Mouse (Mus musculus) CH12.LX (cell line): ENCODE results near the gene Nlrp4b.

ENCODE experiments used
- CTCF ChIP-seq, 2 experiments: IDR thresholded peaks in 1 of 2; conservative IDR thresholded peaks in 1 of 2; 2 replicates each; pipeline ENCODE4 v1.5.1; 2011 to 2012; ENCODE audit warnings: low read depth in 2 of 2, low read length in 2 of 2, improper control_type of control experiment in 1 of 2, inconsistent platforms in 1 of 2, mild to moderate bottlenecking in 1 of 2, moderate library complexity in 1 of 2
- JUN ChIP-seq: IDR thresholded peaks from 2 replicates; pipeline ENCODE4 v1.6.1; 2011; ENCODE audit warnings: low read depth, mild to moderate bottlenecking, low read length, improper control_type of control experiment, moderate library complexity; ENCODE audit not compliant: insufficient read depth
- KAT2A ChIP-seq: IDR thresholded peaks from 2 replicates; pipeline ENCODE4 v1.6.1; 2012; ENCODE audit warnings: low read length, improper control_type of control experiment, inconsistent platforms; ENCODE audit not compliant: insufficient replicate concordance
- POLR2A ChIP-seq: IDR thresholded peaks from 2 replicates; pipeline ENCODE4 v1.6.1; 2011; ENCODE audit warnings: low read depth, mild to moderate bottlenecking, improper control_type of control experiment, low read length
- POLR2AphosphoS2 ChIP-seq: IDR thresholded peaks from 2 replicates; pipeline ENCODE4 v1.6.1; 2011; ENCODE audit warnings: low read depth, low read length, improper control_type of control experiment
- TBP ChIP-seq: conservative IDR thresholded peaks from 2 replicates; pipeline ENCODE4 v1.6.1; 2011; ENCODE audit warnings: low read depth, low read length, improper control_type of control experiment
- TCF12 ChIP-seq: IDR thresholded peaks from 2 replicates; pipeline ENCODE4 v1.6.1; 2014; ENCODE audit warnings: low read depth, mild to moderate bottlenecking, inconsistent platforms, low read length, improper control_type of control experiment
- ZKSCAN1 ChIP-seq: IDR thresholded peaks from 2 replicates; pipeline ENCODE4 v1.6.1; 2012; ENCODE audit warnings: low read depth, inconsistent platforms, low read length, improper control_type of control experiment, borderline replicate concordance

GRCm38 (mm10) chr7:10754264-10754663 lies 66.7 kb downstream of the Nlrp4b start, which contains the start of gene Vmn1r71:
- TF ChIP-seq CTCF (conservative IDR thresholded peaks at IDR 0.05 in 1 of 2, IDR thresholded peaks at IDR 0.05 in 1 of 2; ENCODE audit: low read depth in 2 of 2, low read length in 2 of 2) = no peak
- TF ChIP-seq POLR2A = no peak
- no peak for TF ChIP-seq POLR2AphosphoS2
- TF ChIP-seq JUN = no peak
- no peak for TF ChIP-seq ZKSCAN1
- no peak for TF ChIP-seq KAT2A
- no peak for TF ChIP-seq TBP
- no peak for TF ChIP-seq TCF12
